Mouse (Mus musculus) spleen, adult 2 months (tissue): ENCODE data around the gene Pcnx2. TPM values are rescaled to one million over a fixed set of nuclear protein-coding genes. Genes with fewer than 3 reads are reported as not detected.

Experiments
- DNase-seq, 2 experiments: peaks; one replicate each; pipeline versions ENCODE4 v3.0.0 to v3.0.0-alpha.2; 2012 to 2021; ENCODE audit warnings: low spot score in 2 of 2, low read depth in 1 of 2
- H3K27ac ChIP-seq: fragments of 200-500 bp; 2 replicates; pipeline ENCODE4 v1.5.1; 2012; ENCODE audit warnings: low read length, inconsistent platforms; ENCODE audit not compliant: insufficient read depth
- H3K27me3 ChIP-seq: fragments of 200-500 bp; 2 replicates; pipeline ENCODE4 v1.6.1; 2012; ENCODE audit warnings: mild to moderate bottlenecking, moderate library complexity, low read length, inconsistent platforms; ENCODE audit not compliant: control insufficient read depth, insufficient read depth
- H3K36me3 ChIP-seq: fragments of 200-500 bp; 2 replicates; pipeline ENCODE4 v1.6.1; 2012; ENCODE audit warnings: mild to moderate bottlenecking, low read length, inconsistent platforms; ENCODE audit not compliant: control insufficient read depth, insufficient read depth
- H3K4me1 ChIP-seq: fragments of 200-500 bp; 2 replicates; pipeline ENCODE4 v1.6.1; 2011; ENCODE audit warnings: inconsistent platforms; ENCODE audit not compliant: control insufficient read depth, insufficient read depth, insufficient read length
- H3K4me3 ChIP-seq: fragments of 200-500 bp; 2 replicates; pipeline ENCODE4 v1.5.1; 2011; ENCODE audit warnings: mild to moderate bottlenecking, inconsistent platforms; ENCODE audit not compliant: insufficient read depth, insufficient read length; ENCODE audit errors: extremely low read depth
- CTCF ChIP-seq: fragments of 200-500 bp; IDR thresholded peaks from 2 replicates; pipeline ENCODE4 v1.5.1; 2011; ENCODE audit warnings: mild to moderate bottlenecking, inconsistent platforms; ENCODE audit not compliant: insufficient read depth, insufficient read length, insufficient replicate concordance; ENCODE audit errors: extremely low read depth
- POLR2A ChIP-seq: fragments of 200-500 bp; IDR thresholded peaks from 2 replicates; pipeline ENCODE4 v1.6.1; 2011; ENCODE audit warnings: low read depth, low read length, inconsistent platforms
- WGBS: fragments of 180-500 bp; shearing (Covaris S2); methylation state at CpG from one replicate; pipeline ENCODE4 v1.1.7; 2018; 5-methylcytosine and 5-hydroxymethylcytosine counted together
- polyA plus RNA-seq: library from polyadenylated mRNA; depleted of rRNA; stranded (reverse); fragments of >200 nt; gene quantifications from 2 replicates; pipeline ENCODE4 v1.2.3, GENCODE M21; 2012

The Pcnx2 gene
- polyA plus RNA-seq, 1 experiment: 0.20 TPM

DNA sequence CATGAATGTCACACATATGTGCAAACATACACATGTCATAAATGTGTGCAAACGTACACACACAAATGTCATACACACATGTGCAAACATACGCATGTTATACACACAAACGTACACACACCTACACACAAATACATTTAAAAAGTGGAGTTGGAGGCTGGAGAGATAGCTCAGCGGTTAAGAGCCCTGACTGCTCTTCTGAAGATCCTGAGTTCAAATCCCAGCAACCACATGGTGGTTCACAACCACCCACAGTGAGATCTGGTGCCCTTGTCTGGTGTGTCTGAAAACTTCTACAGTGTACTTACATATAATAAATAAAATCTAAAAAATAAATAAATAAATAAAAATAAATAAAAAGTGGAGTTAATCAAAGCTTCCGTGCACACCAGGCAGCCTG lies 119.2 kb downstream of the Pcnx2 start:
- Histone ChIP-seq H3K4me1 (no peaks in the 10 kb centered on the region), H3K36me3 (no peaks in the 10 kb centered on the region), H3K27me3 (no peaks in the 10 kb centered on the region), H3K4me3 (no peak overlapping the region), H3K27ac (no peak overlapping the region)
- WGBS: 89% methylated on average over 5 of the region's 5 CpGs
- TF ChIP-seq CTCF: no peak
- no peak for TF ChIP-seq POLR2A
- DNase-seq: peak in 1 of 2 experiments; percentile 15

DNA sequence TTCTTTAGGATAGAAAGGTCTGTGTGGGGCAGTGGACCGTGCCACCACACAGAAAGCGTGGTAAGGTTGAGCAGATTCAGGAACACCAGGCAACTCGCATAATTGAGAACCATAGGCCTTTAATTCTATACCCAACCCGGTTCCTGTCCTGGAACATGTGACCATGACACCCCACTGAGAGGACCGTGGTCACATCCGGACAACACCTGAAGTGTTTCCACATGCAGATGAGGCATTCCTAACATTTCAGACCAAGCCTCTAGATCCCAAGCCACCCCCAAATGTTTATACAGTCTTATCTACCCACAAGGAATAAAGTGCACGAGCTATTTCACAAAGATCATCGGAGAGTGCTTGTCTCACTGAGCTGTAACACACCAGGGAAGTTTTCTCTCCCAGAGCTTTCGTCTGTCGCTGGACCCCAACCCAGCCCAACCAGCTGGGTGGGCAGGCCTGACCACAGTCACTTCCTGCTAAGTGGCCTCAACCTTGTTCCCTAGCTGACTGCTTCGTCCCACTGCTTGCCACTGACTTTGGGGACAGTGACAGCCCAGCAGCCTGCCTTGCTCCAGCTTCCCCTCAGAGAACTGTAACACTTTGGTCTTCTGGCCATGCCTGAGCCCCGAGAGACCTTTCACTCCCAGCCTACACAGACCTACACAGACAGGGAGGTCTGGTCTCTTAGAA lies 120.5 kb downstream of the Pcnx2 start:
- Histone ChIP-seq H3K4me3 (no peak overlapping the region), H3K4me1 (no peaks in the 10 kb centered on the region), H3K27ac (no peak overlapping the region), H3K27me3 (no peaks in the 10 kb centered on the region), H3K36me3 (no peaks in the 10 kb centered on the region)
- WGBS: 47% methylated on average over 12 of the region's 12 CpGs
- DNase-seq: no peak
- TF ChIP-seq POLR2A (no peak), CTCF (no peak)

DNA sequence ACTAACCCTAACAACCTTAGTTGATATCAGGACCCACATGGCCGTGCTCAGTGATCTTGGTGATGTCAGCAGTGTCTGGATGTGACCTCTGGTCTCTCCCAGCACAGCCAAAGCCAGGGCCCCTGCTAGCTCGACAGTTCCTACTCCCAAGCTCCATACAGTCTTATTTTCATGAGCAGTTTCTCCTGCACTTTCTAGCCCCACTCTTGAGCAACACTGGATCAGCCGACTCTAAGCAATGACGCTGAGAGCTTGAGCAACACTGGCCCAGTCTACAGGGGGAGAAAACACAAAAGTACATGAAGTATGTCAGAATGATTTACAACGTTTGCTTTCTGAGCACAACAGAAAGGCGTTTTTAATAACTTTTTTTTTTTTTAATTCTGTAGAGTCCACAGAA lies 121.3 kb downstream of the Pcnx2 start:
- 68% methylated on average over 6 of the region's 6 CpGs for WGBS
- no peaks in the 10 kb centered on the region for H3K4me1 ChIP-seq
- no peaks in the 10 kb centered on the region for H3K36me3 ChIP-seq
- no peaks in the 10 kb centered on the region for H3K27me3 ChIP-seq
- TF ChIP-seq CTCF (no peak), POLR2A (no peak)
- H3K4me3 ChIP-seq: no peak overlapping the region
- no peak for DNase-seq
- H3K27ac ChIP-seq: no peak overlapping the region

GRCm38 (mm10) chr8:125776314-125776713 lies 121.8 kb downstream of the Pcnx2 start:
- no peak for TF ChIP-seq CTCF
- no peak for TF ChIP-seq POLR2A
- DNase-seq: no peak
- H3K4me3 ChIP-seq: no peak overlapping the region
- H3K27me3 ChIP-seq: no peaks in the 10 kb centered on the region
- WGBS: 95% methylated on average over 3 of the region's 3 CpGs
- H3K27ac ChIP-seq: no peak overlapping the region
- H3K4me1 ChIP-seq: no peaks in the 10 kb centered on the region
- no peaks in the 10 kb centered on the region for H3K36me3 ChIP-seq

GRCm38 (mm10) chr8:125775031-125775430 lies 123.1 kb downstream of the Pcnx2 start:
- TF ChIP-seq CTCF: no peak
- no peak for TF ChIP-seq POLR2A
- WGBS: 71% methylated on average over 3 of the region's 3 CpGs
- Histone ChIP-seq H3K4me1 (no peaks in the 10 kb centered on the region), H3K27ac (no peak overlapping the region), H3K36me3 (no peaks in the 10 kb centered on the region), H3K27me3 (no peaks in the 10 kb centered on the region), H3K4me3 (no peak overlapping the region)
- no peak for DNase-seq

- H3K4me3 ChIP-seq: no peak overlapping the region
- H3K4me1 ChIP-seq: no peaks in the 10 kb centered on the region
- H3K36me3 ChIP-seq: no peaks in the 10 kb centered on the region
- TF ChIP-seq CTCF: no peak
- TF ChIP-seq POLR2A: no peak
- no peaks in the 10 kb centered on the region for H3K27me3 ChIP-seq
- 86% methylated on average over 7 of the region's 7 CpGs for WGBS
- no peak overlapping the region for H3K27ac ChIP-seq
- no peak for DNase-seq
Measured at GRCm38 (mm10) chr8:125773281-125773803, 124.8 kb downstream of the Pcnx2 start.

- H3K27me3 ChIP-seq: no peaks in the 10 kb centered on the region
- WGBS: 90% methylated on average over 2 of the region's 2 CpGs
- no peak overlapping the region for H3K27ac ChIP-seq
- no peak for DNase-seq
- TF ChIP-seq POLR2A (no peak), CTCF (no peak)
- no peaks in the 10 kb centered on the region for H3K36me3 ChIP-seq
- H3K4me1 ChIP-seq: no peaks in the 10 kb centered on the region
- no peak overlapping the region for H3K4me3 ChIP-seq
Measured at GRCm38 (mm10) chr8:125772300-125772699, 125.8 kb downstream of the Pcnx2 start.
